Mouse (Mus musculus): ENCODE data around the gene Rasef. TPM values are rescaled to one million over a fixed set of nuclear protein-coding genes. Genes with fewer than 3 reads are reported as not detected.
"Not testable (repeated sequence)": the region's sequence is repeated elsewhere in the genome, so short reads cannot be mapped to it uniquely, and the experiment has no call there.

The Rasef gene
- polyA plus RNA-seq, 1 experiment from 2014 or later: 0.59 TPM

DNA sequence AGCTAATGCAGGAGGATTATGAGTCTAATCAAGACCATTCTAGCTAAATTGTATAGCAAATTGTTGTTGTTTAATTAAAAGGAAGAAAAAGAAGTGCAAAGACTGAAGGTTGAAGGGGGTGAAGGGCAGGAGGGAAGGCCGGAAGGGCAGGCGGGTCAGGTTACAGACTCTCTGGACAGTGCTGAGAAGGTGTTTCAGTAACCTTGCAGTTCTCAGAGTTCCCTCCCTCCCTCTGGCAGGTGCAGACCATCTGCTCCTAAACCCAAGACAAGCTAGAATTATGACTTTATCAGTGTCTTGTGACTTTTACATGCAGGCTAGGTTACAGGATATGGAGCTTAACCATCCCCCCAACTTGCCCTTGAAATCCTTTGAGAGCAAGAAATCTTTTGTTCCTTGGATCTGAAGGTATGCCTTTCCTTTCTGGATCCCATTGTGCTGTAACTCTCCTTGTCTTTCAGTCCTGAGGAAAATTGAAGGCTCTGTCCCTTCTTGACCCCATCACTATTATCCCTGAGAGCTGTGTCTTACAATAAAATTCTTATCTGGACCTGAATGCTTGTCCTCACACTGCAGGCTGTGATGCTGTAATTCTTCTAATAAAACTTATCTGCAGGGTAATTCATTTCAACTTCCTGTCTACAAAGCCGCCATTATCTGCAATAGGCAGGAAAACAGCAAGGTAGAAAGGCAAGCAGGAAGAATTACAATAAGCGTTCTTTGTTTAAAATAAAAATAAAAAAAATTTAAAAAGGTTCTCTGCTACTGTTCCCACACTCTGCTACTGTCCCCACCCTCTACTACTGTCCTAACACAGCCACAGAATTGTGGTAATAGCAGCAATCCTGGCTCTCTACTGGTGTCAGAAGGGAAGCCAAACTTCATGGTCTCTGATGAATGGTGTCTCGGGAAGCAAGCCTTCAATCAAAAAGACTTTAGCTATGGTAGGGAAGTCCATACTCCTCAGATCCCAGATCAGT is 16.7 kb downstream of the Rasef start:
- H3K9ac ChIP-seq (ENCODE audit: low read depth, low read length): no peak overlapping the region
- 63% methylated on average over 5 of the region's 5 CpGs for WGBS
- H3K36me3 ChIP-seq (ENCODE audit: control insufficient read depth, insufficient read depth, low read length): no peaks in the 10 kb centered on the region
- no peak overlapping the region for H3K4me3 ChIP-seq (ENCODE audit: low read depth, low read length)
- H3K4me2 ChIP-seq (ENCODE audit: low read length): no peak overlapping the region
- H3K4me1 ChIP-seq (ENCODE audit: control insufficient read depth, insufficient read depth, low read length): no peaks in the 10 kb centered on the region
- H3K27me3 ChIP-seq (ENCODE audit: control insufficient read depth, insufficient read depth, low read depth, low read length): no peaks in the 10 kb centered on the region
- no peak for ATAC-seq
- no peaks in the 10 kb centered on the region for H3K9me3 ChIP-seq (replicated peaks; ENCODE audit: control insufficient read depth, low read length, poor library complexity, severe bottlenecking)
- no peak overlapping the region for H3K27ac ChIP-seq (ENCODE audit: low read length)

DNA sequence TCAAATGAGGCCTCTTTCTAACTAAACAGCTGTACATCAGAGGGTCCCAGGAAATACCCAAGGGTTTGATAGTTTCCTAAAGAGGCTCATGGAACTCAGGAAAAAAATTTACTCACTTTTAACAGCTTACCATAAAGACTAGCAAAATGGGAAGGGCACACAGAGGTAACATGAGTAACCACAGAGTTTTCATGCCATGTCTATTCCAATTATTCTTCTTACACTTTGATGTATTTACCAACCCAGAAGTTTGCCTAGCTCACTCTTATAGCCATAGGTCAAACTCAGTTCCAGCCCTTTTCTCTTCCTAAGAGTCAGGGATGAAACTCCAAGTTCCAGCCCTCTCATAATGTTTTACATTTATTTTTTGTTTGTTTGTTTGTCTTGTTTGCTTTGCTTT is 18.8 kb downstream of the Rasef start:
- Histone ChIP-seq H3K9me3 (replicated peaks; ENCODE audit: control insufficient read depth, low read length, poor library complexity, severe bottlenecking) (no peaks in the 10 kb centered on the region), H3K36me3 (ENCODE audit: control insufficient read depth, insufficient read depth, low read length) (no peaks in the 10 kb centered on the region), H3K9ac (ENCODE audit: low read depth, low read length) (no peak overlapping the region), H3K4me3 (ENCODE audit: low read depth, low read length) (no peak overlapping the region), H3K27ac (ENCODE audit: low read length) (no peak overlapping the region), H3K4me2 (ENCODE audit: low read length) (no peak overlapping the region), H3K4me1 (ENCODE audit: control insufficient read depth, insufficient read depth, low read length) (no peaks in the 10 kb centered on the region), H3K27me3 (ENCODE audit: control insufficient read depth, insufficient read depth, low read depth, low read length) (no peaks in the 10 kb centered on the region)
- ATAC-seq: no peak

DNA sequence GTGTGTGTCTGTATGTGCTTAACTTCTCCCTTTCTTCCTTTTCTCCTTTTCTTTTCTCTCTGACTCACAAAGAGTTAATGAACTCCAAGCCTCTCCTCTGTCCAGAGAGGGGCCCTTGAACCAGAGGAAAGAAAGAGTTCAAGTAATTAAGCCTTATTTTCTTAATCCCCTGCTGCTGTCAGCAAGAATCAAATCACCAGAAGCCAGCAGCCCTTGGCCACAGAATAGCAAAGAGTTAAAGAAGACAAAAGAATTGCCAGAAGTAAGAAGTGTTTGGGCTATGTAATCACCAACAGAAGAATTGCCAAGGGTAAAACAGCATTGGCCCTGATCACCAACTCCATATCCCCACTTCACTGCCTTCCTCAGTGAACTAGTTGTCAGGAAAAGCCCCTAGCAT is 20.2 kb downstream of the Rasef start:
- ATAC-seq: no peak
- Histone ChIP-seq H3K4me1 (ENCODE audit: control insufficient read depth, insufficient read depth, low read length) (no peaks in the 10 kb centered on the region), H3K9ac (ENCODE audit: low read depth, low read length) (no peak overlapping the region), H3K36me3 (ENCODE audit: control insufficient read depth, insufficient read depth, low read length) (no peaks in the 10 kb centered on the region), H3K9me3 (replicated peaks; ENCODE audit: control insufficient read depth, low read length, poor library complexity, severe bottlenecking) (no peaks in the 10 kb centered on the region), H3K4me3 (ENCODE audit: low read depth, low read length) (no peak overlapping the region), H3K4me2 (ENCODE audit: low read length) (no peak overlapping the region), H3K27me3 (ENCODE audit: control insufficient read depth, insufficient read depth, low read depth, low read length) (no peaks in the 10 kb centered on the region), H3K27ac (ENCODE audit: low read length) (no peak overlapping the region)

DNA sequence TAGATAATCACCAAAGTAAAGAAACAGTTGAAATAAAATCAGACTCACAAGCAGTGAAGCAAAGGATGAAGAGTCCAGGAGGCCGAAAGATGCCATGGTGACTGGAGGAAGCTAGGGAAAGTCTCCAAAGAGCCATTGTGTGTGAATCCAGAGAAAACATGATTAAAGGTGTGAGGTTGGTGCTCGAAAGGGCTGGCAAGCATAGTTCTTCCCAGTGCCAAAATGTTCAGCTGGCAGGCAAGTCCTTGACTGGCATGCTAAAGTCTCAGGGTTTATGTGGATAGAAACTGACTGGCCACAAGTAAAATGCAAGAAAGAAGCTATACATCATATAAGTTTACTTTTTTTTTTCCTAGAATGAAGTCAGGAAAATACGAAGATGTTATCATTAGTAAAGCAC is 22.6 kb downstream of the Rasef start:
- Histone ChIP-seq H3K9me3 (replicated peaks; ENCODE audit: control insufficient read depth, low read length, poor library complexity, severe bottlenecking) (no peaks in the 10 kb centered on the region), H3K4me3 (ENCODE audit: low read depth, low read length) (no peak overlapping the region), H3K36me3 (ENCODE audit: control insufficient read depth, insufficient read depth, low read length) (no peaks in the 10 kb centered on the region), H3K27ac (ENCODE audit: low read length) (no peak overlapping the region), H3K27me3 (ENCODE audit: control insufficient read depth, insufficient read depth, low read depth, low read length) (no peaks in the 10 kb centered on the region), H3K9ac (ENCODE audit: low read depth, low read length) (no peak overlapping the region), H3K4me1 (ENCODE audit: control insufficient read depth, insufficient read depth, low read length) (no peaks in the 10 kb centered on the region), H3K4me2 (ENCODE audit: low read length) (no peak overlapping the region)
- ATAC-seq: no peak
- WGBS: 77% methylated on average over 3 of the region's 3 CpGs

DNA sequence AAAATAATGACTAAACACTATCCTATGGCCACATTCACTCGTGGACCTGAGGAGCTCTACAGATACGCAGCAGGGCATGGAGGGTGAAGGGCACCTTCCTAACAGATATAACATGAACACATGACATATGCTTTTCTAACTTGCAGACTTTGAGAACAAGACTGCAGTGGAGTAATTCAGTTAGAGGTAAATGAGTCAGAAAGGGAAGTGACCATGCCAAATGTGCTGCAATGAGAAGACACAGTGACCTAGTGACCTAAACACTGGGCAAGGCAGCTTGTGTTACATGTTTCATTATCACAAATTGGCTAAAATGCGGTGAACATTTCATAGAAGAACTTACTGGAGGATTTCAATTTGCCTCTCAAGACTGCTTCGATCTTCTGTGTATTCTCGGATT is 42.6 kb downstream of the Rasef start:
- no peaks in the 10 kb centered on the region for H3K4me1 ChIP-seq (ENCODE audit: control insufficient read depth, insufficient read depth, low read length)
- no peak overlapping the region for H3K9ac ChIP-seq (ENCODE audit: low read depth, low read length)
- H3K4me3 ChIP-seq (ENCODE audit: low read depth, low read length): no peak overlapping the region
- H3K4me2 ChIP-seq (ENCODE audit: low read length): no peak overlapping the region
- WGBS: 87% methylated on average over 5 of the region's 5 CpGs
- no peaks in the 10 kb centered on the region for H3K27me3 ChIP-seq (ENCODE audit: control insufficient read depth, insufficient read depth, low read depth, low read length)
- no peaks in the 10 kb centered on the region for H3K9me3 ChIP-seq (replicated peaks; ENCODE audit: control insufficient read depth, low read length, poor library complexity, severe bottlenecking)
- H3K36me3 ChIP-seq (ENCODE audit: control insufficient read depth, insufficient read depth, low read length): no peaks in the 10 kb centered on the region
- no peak for ATAC-seq
- H3K27ac ChIP-seq (ENCODE audit: low read length): no peak overlapping the region

- Histone ChIP-seq H3K9me3 (replicated peaks; ENCODE audit: control insufficient read depth, low read length, poor library complexity, severe bottlenecking) (no peaks in the 10 kb centered on the region), H3K4me3 (ENCODE audit: low read depth, low read length) (no peak overlapping the region), H3K9ac (ENCODE audit: low read depth, low read length) (no peak overlapping the region), H3K27ac (ENCODE audit: low read length) (no peak overlapping the region), H3K4me2 (ENCODE audit: low read length) (no peak overlapping the region), H3K27me3 (ENCODE audit: control insufficient read depth, insufficient read depth, low read depth, low read length) (no peaks in the 10 kb centered on the region), H3K4me1 (ENCODE audit: control insufficient read depth, insufficient read depth, low read length) (no peaks in the 10 kb centered on the region), H3K36me3 (ENCODE audit: control insufficient read depth, insufficient read depth, low read length) (no peaks in the 10 kb centered on the region)
- no peak for ATAC-seq
- 92% methylated on average over 3 of the region's 3 CpGs for WGBS
Measured at GRCm38 (mm10) chr4:73739439-73739838, 51.4 kb downstream of the Rasef start.

GRCm38 (mm10) chr4:73719819-73720218 is 71.0 kb downstream of the Rasef start:
- no peak overlapping the region for H3K27ac ChIP-seq (ENCODE audit: low read length)
- no peaks in the 10 kb centered on the region for H3K4me1 ChIP-seq (ENCODE audit: control insufficient read depth, insufficient read depth, low read length)
- no peaks in the 10 kb centered on the region for H3K27me3 ChIP-seq (ENCODE audit: control insufficient read depth, insufficient read depth, low read depth, low read length)
- H3K4me3 ChIP-seq (ENCODE audit: low read depth, low read length): no peak overlapping the region
- no peak overlapping the region for H3K4me2 ChIP-seq (ENCODE audit: low read length)
- no peak overlapping the region for H3K9ac ChIP-seq (ENCODE audit: low read depth, low read length)
- H3K9me3 ChIP-seq (replicated peaks; ENCODE audit: control insufficient read depth, low read length, poor library complexity, severe bottlenecking): no peaks in the 10 kb centered on the region
- ATAC-seq: no peak
- H3K36me3 ChIP-seq (ENCODE audit: control insufficient read depth, insufficient read depth, low read length): no peaks in the 10 kb centered on the region

DNA sequence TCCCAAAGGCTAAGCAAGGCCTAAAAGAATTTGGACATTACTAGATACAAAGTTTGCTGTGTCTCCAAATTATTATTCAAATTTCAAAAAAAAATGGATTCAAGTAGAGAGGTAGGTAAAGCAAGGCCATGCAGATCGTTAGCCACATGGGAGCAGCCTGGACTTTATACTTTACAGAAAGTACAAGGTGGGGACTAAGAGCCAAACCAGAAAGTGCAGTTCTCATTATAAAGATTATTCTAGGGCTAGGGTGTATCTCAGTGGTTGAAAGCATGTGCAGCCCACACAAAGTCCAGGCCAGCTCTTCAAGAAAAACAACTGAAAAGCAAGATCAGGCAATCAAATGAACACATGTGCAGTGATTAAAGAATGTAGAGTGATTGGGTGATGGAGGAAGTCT is 72.0 kb downstream of the Rasef start:
- Histone ChIP-seq H3K9me3 (replicated peaks; ENCODE audit: control insufficient read depth, low read length, poor library complexity, severe bottlenecking) (no peaks in the 10 kb centered on the region), H3K36me3 (ENCODE audit: control insufficient read depth, insufficient read depth, low read length) (no peaks in the 10 kb centered on the region), H3K4me1 (ENCODE audit: control insufficient read depth, insufficient read depth, low read length) (no peaks in the 10 kb centered on the region), H3K9ac (ENCODE audit: low read depth, low read length) (no peak overlapping the region), H3K27me3 (ENCODE audit: control insufficient read depth, insufficient read depth, low read depth, low read length) (no peaks in the 10 kb centered on the region), H3K27ac (ENCODE audit: low read length) (no peak overlapping the region), H3K4me3 (ENCODE audit: low read depth, low read length) (no peak overlapping the region), H3K4me2 (ENCODE audit: low read length) (no peak overlapping the region)
- 93% methylated on average over 1 of the region's 1 CpGs for WGBS
- ATAC-seq: no peak

- H3K36me3 ChIP-seq (ENCODE audit: control insufficient read depth, insufficient read depth, low read length); H3K9me3 ChIP-seq (replicated peaks; ENCODE audit: control insufficient read depth, low read length, poor library complexity, severe bottlenecking); H3K4me1 ChIP-seq (ENCODE audit: control insufficient read depth, insufficient read depth, low read length); H3K9ac ChIP-seq (ENCODE audit: low read depth, low read length); H3K4me2 ChIP-seq (ENCODE audit: low read length); H3K4me3 ChIP-seq (ENCODE audit: low read depth, low read length); ATAC-seq; H3K27me3 ChIP-seq (ENCODE audit: control insufficient read depth, insufficient read depth, low read depth, low read length); H3K27ac ChIP-seq (ENCODE audit: low read length): not testable (repeated sequence)
- no CpG with 5 or more reads among the region's 4 CpGs for WGBS
Measured at GRCm38 (mm10) chr4:73683216-73683615, 107.6 kb downstream of the Rasef start, which contains the start of gene Gm428. Gene Gm428 (plus strand): TSS chr4:73683516.
